Mouse (Mus musculus) embryonic facial prominence, embryonic 11.5 days (tissue): Measurements from ENCODE around the gene Ybey. TPM values are rescaled to one million over a fixed set of nuclear protein-coding genes. Genes with fewer than 3 reads are reported as not detected.

Experiments
- ATAC-seq: fragments of 200-750 bp; cut with Nextera tagmentation; replicated peaks from 2 replicates; pipeline ENCODE4 v1.8.0; 2017; ENCODE audit warnings: low read depth; ENCODE audit not compliant: insufficient number of reproducible peaks, low FRiP score, low TSS enrichment
- DNase-seq: peaks from one replicate; pipeline ENCODE4 v3.0.0-alpha.2; 2015; ENCODE audit warnings: low spot score
- H3K27ac ChIP-seq: fragments of 300-500 bp; sonication (generic); replicated peaks from 2 replicates; pipeline ENCODE4 v1.5.1; 2014; ENCODE audit warnings: mild to moderate bottlenecking, low read depth, low read length, control low read depth
- H3K27me3 ChIP-seq: fragments of 300-500 bp; sonication (generic); 2 replicates; pipeline ENCODE4 v1.6.1; 2014; ENCODE audit warnings: mild to moderate bottlenecking, low read length, moderate library complexity, mixed read lengths; ENCODE audit not compliant: control insufficient read depth, insufficient read depth
- H3K36me3 ChIP-seq: fragments of 300-500 bp; sonication (generic); replicated peaks from 2 replicates; pipeline ENCODE4 v1.6.1; 2014; ENCODE audit warnings: low read depth, mild to moderate bottlenecking, low read length, moderate library complexity, mixed read lengths; ENCODE audit not compliant: control insufficient read depth, insufficient read depth
- H3K4me1 ChIP-seq: fragments of 300-500 bp; sonication (generic); 2 replicates; pipeline ENCODE4 v1.6.1; 2014; ENCODE audit warnings: low read length, mixed read lengths; ENCODE audit not compliant: control insufficient read depth, insufficient read depth
- H3K4me2 ChIP-seq: fragments of 300-500 bp; sonication (generic); 2 replicates; pipeline ENCODE4 v1.6.1; 2014; ENCODE audit warnings: low read depth, mild to moderate bottlenecking, control low read depth, low read length, moderate library complexity
- H3K4me3 ChIP-seq: fragments of 300-500 bp; sonication (generic); 2 replicates; pipeline ENCODE4 v1.5.1; 2014; ENCODE audit warnings: low read depth, low read length, control low read depth
- H3K9ac ChIP-seq: fragments of 300-500 bp; sonication (generic); replicated peaks from 2 replicates; pipeline ENCODE4 v1.6.1; 2014; ENCODE audit warnings: mild to moderate bottlenecking, control low read depth, low read length
- H3K9me3 ChIP-seq: fragments of 300-500 bp; sonication (generic); replicated peaks from 2 replicates; pipeline ENCODE4 v1.6.1; 2016; ENCODE audit warnings: mild to moderate bottlenecking, low read length, inconsistent platforms, mixed read lengths; ENCODE audit not compliant: control insufficient read depth
- WGBS: fragments of 180-500 bp; shearing (Covaris S2); extraction: QIAGEN DNeasy Blood & Tissue Kit; methylation state at CpG from one replicate; pipeline ENCODE4 v1.1.7; 2014; 5-methylcytosine and 5-hydroxymethylcytosine counted together
- polyA plus RNA-seq: library from polyadenylated mRNA; unstranded; fragments of >200 nt; fragmentation: Nextera tagmentation; extraction: Ambion mirVana; gene quantifications from 2 replicates; pipeline ENCODE4 v1.2.1, GENCODE M21; 2014

The Ybey gene
- 5.8 and 6.2 TPM in 2 replicates for polyA plus RNA-seq

DNA sequence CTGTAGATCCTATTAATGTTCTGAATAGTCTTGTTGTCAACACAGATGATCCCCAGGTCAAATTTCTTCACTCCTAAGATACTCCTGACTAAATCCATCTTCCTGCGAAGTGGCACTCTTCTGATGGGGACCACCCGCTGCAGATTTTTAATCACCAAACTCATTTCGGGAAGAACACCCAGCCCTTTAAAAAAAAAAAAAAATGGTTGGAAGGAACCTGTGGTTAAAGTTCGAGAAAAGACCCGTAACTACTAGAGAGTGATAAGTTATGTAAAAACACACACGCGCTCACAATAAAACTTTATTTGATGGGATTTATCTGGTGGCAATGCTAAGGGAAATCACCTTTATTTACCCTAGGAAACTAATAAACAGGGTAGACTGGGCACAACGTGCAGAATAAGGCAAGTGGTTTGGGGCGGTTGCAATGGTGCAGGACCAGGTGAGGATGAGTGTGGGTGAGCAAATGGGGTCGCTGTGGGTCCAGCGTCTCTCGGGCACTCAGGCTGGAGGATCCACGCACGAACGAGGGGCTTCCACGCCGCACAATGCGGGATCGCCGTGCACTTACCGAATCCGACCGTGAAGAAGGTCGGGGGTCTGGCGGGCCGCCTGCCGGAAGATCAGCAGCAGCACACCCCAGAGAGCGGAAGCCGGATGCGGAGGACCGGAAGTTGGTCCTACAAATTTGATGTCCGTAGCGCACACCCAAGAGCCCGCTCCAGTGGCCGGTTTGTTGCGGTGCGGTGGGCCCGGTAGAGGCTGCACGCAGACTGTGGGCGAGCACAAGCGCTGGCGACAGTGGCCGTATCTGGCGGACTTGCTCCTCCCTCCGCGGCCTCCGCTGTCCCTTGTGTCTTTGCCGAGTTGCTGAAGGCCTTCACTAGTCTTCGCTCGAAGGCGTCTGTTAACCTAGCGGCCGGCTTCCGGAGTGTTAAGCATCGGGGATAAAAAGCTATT, at the start of gene Ybey, which contains the start of gene Mcm3ap:
Ybey (minus strand) TSS at position 912 of the 960 bp plus-strand sequence.
Mcm3ap (plus strand) TSS at position 725 of the 960 bp plus-strand sequence.
- H3K4me1 ChIP-seq = no peaks in the 10 kb centered on the region
- H3K27me3 ChIP-seq = no peaks in the 10 kb centered on the region
- H3K36me3 ChIP-seq = peaks cover 7% of the 10 kb centered on the region
- peak within 1 kb of the TSS; percentile 49 for H3K4me2 ChIP-seq
- DNase-seq (peak; percentile 93), ATAC-seq (peak; percentile 95)
- H3K9ac ChIP-seq = peak within 1 kb of the TSS; percentile 93
- H3K9me3 ChIP-seq = no peaks in the 10 kb centered on the region
- WGBS = 2% methylated on average over 55 of the region's 55 CpGs
- peak within 1 kb of the TSS; percentile 83 for H3K4me3 ChIP-seq
- H3K27ac ChIP-seq = peak within 1 kb of the TSS; percentile 57; the same call in 1 of the 2 replicates

DNA sequence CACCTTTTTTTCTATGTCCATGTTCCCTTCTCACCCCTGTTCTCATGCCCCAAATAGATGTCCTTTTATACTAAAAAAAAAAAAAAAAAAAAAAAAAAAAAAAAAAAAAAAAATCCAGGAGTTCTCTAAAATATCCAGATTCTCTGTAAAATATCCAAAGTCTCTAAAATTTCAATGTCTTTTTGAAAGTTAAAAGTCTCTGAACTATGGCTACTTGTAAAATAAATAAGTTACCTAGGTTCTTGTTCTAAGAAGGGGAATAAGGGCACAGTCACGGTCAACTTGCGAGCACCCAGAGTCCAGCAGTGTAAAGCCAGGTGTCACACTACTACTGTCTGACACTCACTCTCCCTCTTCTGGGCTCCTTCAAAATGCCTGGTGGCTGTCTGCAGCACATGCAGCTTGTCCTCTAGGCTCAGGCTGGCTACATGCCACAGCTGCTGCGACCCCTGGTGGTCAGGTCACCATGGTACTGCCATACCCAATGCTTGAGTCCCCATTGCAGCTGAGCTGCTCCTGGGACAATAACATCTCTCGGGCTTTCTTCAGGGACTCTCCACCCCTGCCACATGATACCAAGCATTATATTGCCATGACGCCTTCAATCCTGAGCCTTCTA, 44.2 kb upstream of the Ybey start:
- Histone ChIP-seq H3K4me1 (no peaks in the 10 kb centered on the region), H3K4me3 (no peak overlapping the region), H3K36me3 (peaks cover 3% of the 10 kb centered on the region), H3K4me2 (no peak overlapping the region), H3K9me3 (no peaks in the 10 kb centered on the region), H3K27ac (no peak overlapping the region), H3K27me3 (no peaks in the 10 kb centered on the region), H3K9ac (no peak overlapping the region)
- ATAC-seq (peak; percentile 90), DNase-seq (peak; percentile 80)
- 42% methylated on average over 5 of the region's 5 CpGs for WGBS

DNA sequence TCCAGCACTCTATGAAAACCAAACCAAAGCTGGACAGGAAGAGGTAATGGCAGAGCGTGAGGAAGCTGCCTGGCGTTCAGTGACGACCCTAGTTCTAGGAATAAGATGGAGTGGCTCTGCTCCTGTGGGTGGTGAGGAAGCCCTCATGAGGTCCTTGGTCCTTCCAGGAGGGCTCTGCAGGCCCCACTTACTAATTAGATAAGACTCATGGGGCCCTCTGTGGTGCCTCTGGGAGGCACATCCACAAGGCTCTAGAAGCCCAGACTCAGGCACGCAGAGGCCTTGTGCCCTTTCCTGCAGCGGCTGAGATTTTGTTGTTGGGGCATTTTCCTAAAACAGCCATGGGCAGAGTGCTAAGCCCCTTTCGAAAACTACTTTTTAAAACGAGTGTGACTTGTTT, 37.0 kb upstream of the Ybey start:
- no peak overlapping the region for H3K9ac ChIP-seq
- H3K27ac ChIP-seq = no peak overlapping the region
- no peaks in the 10 kb centered on the region for H3K9me3 ChIP-seq
- no peak overlapping the region for H3K4me2 ChIP-seq
- no peak overlapping the region for H3K4me3 ChIP-seq
- H3K36me3 ChIP-seq = peaks cover 7% of the 10 kb centered on the region
- no peaks in the 10 kb centered on the region for H3K27me3 ChIP-seq
- ATAC-seq (no peak), DNase-seq (no peak)
- no peaks in the 10 kb centered on the region for H3K4me1 ChIP-seq
- WGBS = 86% methylated on average over 7 of the region's 7 CpGs

DNA sequence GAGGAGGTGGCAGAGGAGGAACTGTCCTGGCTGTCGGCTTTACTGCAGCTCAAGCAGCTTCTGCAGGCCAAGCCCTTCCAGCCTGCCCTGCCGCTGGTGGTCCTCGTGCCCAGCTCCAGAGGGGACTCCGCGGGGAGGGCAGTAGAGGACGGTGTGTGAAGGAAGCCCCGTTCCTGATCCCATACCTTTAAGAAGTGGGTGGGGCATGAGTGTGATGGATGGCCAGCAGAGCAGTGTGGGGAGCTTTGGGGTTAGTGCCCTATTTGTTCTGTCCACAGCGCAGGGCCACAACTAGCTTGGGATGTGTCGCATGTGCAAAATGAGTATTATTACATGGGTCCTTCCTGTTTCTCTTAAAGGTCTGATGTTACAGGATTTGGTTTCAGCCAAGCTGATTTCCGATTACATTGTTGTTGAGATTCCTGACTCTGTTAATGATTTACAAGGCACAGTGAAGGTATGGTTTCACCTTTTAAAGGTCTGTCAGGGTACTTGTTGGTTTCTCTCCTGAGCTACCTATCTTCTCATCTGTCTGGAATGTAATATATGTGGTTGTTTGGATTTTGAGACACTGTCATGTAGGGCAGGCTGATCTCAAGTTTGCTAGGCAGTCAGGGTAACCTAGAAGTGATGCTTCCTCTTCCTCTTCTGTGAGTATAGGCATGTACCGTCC, 35.5 kb upstream of the Ybey start:
- H3K4me1 ChIP-seq = no peaks in the 10 kb centered on the region
- H3K9me3 ChIP-seq = no peaks in the 10 kb centered on the region
- H3K9ac ChIP-seq = no peak overlapping the region
- peaks cover 11% of the 10 kb centered on the region for H3K36me3 ChIP-seq
- H3K4me2 ChIP-seq = no peak overlapping the region
- H3K27ac ChIP-seq = no peak overlapping the region
- H3K27me3 ChIP-seq = no peaks in the 10 kb centered on the region
- no peak overlapping the region for H3K4me3 ChIP-seq
- 93% methylated on average over 11 of the region's 11 CpGs for WGBS
- DNase-seq (no peak), ATAC-seq (no peak)

DNA sequence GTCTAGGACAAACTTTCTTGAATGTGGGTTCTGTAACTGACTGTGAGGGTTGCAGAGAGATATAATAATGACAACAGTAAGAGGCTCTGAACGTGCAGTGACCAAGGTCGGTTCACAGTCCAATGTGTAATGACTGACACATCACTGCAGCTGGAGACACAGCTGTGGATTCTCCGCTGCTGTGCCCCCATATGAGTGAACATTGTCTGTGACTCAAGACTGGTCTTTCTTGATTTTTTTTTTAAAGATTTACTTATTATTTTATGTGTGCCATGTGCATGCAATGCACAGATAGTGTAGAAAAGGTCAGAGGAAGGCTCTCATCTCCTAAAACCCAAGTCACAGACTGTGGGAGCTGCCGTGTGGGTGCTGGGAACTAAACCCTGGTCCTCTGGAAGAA, 28.6 kb upstream of the Ybey start:
- no peaks in the 10 kb centered on the region for H3K4me1 ChIP-seq
- peaks cover 12% of the 10 kb centered on the region for H3K36me3 ChIP-seq
- DNase-seq = no peak
- 91% methylated on average over 4 of the region's 4 CpGs for WGBS
- no peaks in the 10 kb centered on the region for H3K27me3 ChIP-seq
- no peak overlapping the region for H3K9ac ChIP-seq
- no peak overlapping the region for H3K4me3 ChIP-seq
- ATAC-seq = no peak
- no peak overlapping the region for H3K4me2 ChIP-seq
- H3K9me3 ChIP-seq = no peaks in the 10 kb centered on the region
- no peak overlapping the region for H3K27ac ChIP-seq

DNA sequence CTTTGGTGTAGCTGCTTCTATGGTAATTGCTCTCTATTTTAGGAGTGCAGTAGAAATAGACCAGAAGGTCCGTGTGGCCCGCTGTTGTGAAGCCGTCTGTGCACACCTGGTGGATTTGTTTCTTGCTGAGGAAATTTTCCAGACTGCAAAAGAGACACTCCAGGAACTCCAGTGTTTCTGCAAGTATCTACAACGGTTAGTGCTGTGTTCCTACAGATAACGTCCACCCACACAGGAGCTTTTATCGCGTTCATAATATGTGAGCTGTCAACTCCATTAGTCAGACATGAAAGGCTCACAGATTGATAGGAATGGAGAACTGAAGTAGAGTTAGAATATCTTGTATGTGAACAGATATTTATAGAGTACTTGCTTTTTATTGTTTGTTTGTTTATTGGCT, 27.5 kb upstream of the Ybey start:
- Histone ChIP-seq H3K9ac (no peak overlapping the region), H3K27ac (no peak overlapping the region), H3K4me1 (no peaks in the 10 kb centered on the region), H3K36me3 (peaks cover 12% of the 10 kb centered on the region), H3K9me3 (no peaks in the 10 kb centered on the region), H3K27me3 (no peaks in the 10 kb centered on the region), H3K4me2 (no peak overlapping the region), H3K4me3 (no peak overlapping the region)
- 96% methylated on average over 7 of the region's 7 CpGs for WGBS
- DNase-seq (no peak), ATAC-seq (no peak)

DNA sequence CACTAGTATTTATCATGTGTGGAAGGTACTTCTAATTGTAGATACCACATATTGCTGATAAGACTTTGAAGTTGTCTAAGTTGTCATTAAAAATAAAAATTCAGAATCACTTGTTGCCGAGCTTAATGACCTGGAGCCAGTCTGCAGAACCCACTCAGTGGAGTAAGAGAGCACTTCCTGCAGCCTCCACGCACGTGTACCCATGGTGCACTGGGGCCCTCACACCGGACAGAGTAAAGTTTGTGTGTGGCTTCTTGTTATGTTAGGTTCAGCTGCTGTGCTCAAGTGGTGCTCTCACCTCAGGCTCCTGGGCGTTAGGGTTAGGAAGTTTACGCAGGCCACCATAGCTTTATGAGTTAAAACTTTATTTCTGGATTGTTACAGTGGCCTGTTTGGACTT, 26.6 kb upstream of the Ybey start:
- H3K9ac ChIP-seq = no peak overlapping the region
- H3K36me3 ChIP-seq = peaks cover 12% of the 10 kb centered on the region
- H3K4me3 ChIP-seq = no peak overlapping the region
- ATAC-seq (no peak), DNase-seq (no peak)
- H3K27ac ChIP-seq = no peak overlapping the region
- WGBS = 90% methylated on average over 6 of the region's 6 CpGs
- H3K9me3 ChIP-seq = no peaks in the 10 kb centered on the region
- H3K4me2 ChIP-seq = no peak overlapping the region
- no peaks in the 10 kb centered on the region for H3K27me3 ChIP-seq
- H3K4me1 ChIP-seq = no peaks in the 10 kb centered on the region
